Mouse (Mus musculus) heart, embryonic 14.5 days (tissue): ENCODE measurements at regions not wholly inside any gene's neighbourhood (a gene's known extent, or its start where the extent isn't known, plus 50 kb on each side); places are given as distances from the start of the nearest gene placed in this dataset.
"Not testable (repeated sequence)": the region's sequence is repeated elsewhere in the genome, so short reads cannot be mapped to it uniquely, and the experiment has no call there.

Experiments used
- ATAC-seq: fragments of 200-750 bp; cut with Nextera tagmentation; 2 replicates; pipeline ENCODE4 v1.8.0; 2017; ENCODE audit warnings: low read depth, moderate TSS enrichment; ENCODE audit not compliant: insufficient number of reproducible peaks, insufficient read depth, low FRiP score
- H3K27ac ChIP-seq, 2 experiments: fragments of 200-500 bp in 1 of 2; fragments of 300-500 bp in 1 of 2; sonication (generic) in 1 of 2; replicated peaks in 1 of 2; 2 replicates each; pipeline ENCODE4 v1.5.1; 2012 to 2014; ENCODE audit warnings: low read depth in 2 of 2, low read length in 2 of 2, control low read depth in 1 of 2, mild to moderate bottlenecking in 1 of 2, mixed read lengths in 1 of 2; ENCODE audit not compliant: control insufficient read depth in 1 of 2, insufficient read depth in 1 of 2
- H3K27me3 ChIP-seq: fragments of 300-500 bp; sonication (generic); 2 replicates; pipeline ENCODE4 v1.6.1; 2014; ENCODE audit warnings: mild to moderate bottlenecking, low read length, control low read depth; ENCODE audit not compliant: control insufficient read depth, insufficient read depth
- H3K36me3 ChIP-seq: fragments of 300-500 bp; sonication (generic); 2 replicates; pipeline ENCODE4 v1.6.1; 2014; ENCODE audit warnings: mild to moderate bottlenecking, control low read depth, low read length, mixed read lengths; ENCODE audit not compliant: control insufficient read depth, insufficient read depth
- H3K4me1 ChIP-seq, 2 experiments: fragments of 200-500 bp in 1 of 2; fragments of 300-500 bp in 1 of 2; sonication (generic) in 1 of 2; 2 replicates each; pipeline ENCODE4 v1.6.1; 2012 to 2014; ENCODE audit warnings: low read length in 2 of 2, control low read depth in 1 of 2, mixed read lengths in 1 of 2; ENCODE audit not compliant: control insufficient read depth in 2 of 2, insufficient read depth in 2 of 2
- H3K4me2 ChIP-seq: fragments of 300-500 bp; sonication (generic); 2 replicates; pipeline ENCODE4 v1.6.1; 2014; ENCODE audit warnings: mild to moderate bottlenecking, low read length
- H3K4me3 ChIP-seq, 2 experiments: fragments of 200-500 bp in 1 of 2; fragments of 300-500 bp in 1 of 2; sonication (generic) in 1 of 2; 2 replicates each; pipeline ENCODE4 v1.5.1; 2012 to 2014; ENCODE audit warnings: low read length in 2 of 2, mild to moderate bottlenecking in 2 of 2, control low read depth in 1 of 2, low read depth in 1 of 2, moderate library complexity in 1 of 2; ENCODE audit not compliant: control insufficient read depth in 1 of 2, insufficient read depth in 1 of 2
- H3K9ac ChIP-seq: fragments of 300-500 bp; sonication (generic); 2 replicates; pipeline ENCODE4 v1.6.1; 2014; ENCODE audit warnings: mild to moderate bottlenecking, low read length
- H3K9me3 ChIP-seq: fragments of 300-500 bp; sonication (generic); 2 replicates; pipeline ENCODE4 v1.6.1; 2016; ENCODE audit warnings: low read length, control low read depth; ENCODE audit not compliant: control insufficient read depth
- WGBS: fragments of 180-500 bp; shearing (Covaris S2); extraction: QIAGEN DNeasy Blood & Tissue Kit; methylation state at CpG from one replicate; pipeline ENCODE4 v1.1.7; 2014; 5-methylcytosine and 5-hydroxymethylcytosine counted together

DNA sequence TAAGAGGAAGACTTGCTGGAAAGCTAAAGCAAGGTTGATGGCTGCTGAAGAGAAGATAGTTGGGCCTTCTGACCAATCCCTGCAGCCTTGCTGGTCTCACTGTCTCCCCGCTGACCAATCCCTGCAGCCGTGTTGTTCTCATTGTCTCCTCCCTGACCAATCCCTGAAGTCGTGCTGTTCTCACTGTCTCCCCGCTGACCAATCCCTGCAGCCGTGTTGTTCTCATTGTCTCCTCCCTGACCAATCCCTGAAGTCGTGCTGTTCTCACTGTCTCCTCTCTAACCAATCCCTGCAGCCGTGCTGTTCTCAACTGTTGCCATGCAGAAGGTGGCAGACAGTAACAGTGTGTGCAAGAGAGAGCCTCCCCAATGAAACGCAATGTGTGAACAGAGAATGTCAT lies 142.6 kb upstream of the Rhobtb1 start:
- H3K4me3 ChIP-seq, H3K27ac ChIP-seq, ATAC-seq, H3K4me2 ChIP-seq, H3K9ac ChIP-seq, H3K27me3 ChIP-seq, H3K4me1 ChIP-seq, H3K9me3 ChIP-seq, H3K36me3 ChIP-seq: not testable (repeated sequence)
- 86% methylated on average over 8 of the region's 8 CpGs for WGBS

DNA sequence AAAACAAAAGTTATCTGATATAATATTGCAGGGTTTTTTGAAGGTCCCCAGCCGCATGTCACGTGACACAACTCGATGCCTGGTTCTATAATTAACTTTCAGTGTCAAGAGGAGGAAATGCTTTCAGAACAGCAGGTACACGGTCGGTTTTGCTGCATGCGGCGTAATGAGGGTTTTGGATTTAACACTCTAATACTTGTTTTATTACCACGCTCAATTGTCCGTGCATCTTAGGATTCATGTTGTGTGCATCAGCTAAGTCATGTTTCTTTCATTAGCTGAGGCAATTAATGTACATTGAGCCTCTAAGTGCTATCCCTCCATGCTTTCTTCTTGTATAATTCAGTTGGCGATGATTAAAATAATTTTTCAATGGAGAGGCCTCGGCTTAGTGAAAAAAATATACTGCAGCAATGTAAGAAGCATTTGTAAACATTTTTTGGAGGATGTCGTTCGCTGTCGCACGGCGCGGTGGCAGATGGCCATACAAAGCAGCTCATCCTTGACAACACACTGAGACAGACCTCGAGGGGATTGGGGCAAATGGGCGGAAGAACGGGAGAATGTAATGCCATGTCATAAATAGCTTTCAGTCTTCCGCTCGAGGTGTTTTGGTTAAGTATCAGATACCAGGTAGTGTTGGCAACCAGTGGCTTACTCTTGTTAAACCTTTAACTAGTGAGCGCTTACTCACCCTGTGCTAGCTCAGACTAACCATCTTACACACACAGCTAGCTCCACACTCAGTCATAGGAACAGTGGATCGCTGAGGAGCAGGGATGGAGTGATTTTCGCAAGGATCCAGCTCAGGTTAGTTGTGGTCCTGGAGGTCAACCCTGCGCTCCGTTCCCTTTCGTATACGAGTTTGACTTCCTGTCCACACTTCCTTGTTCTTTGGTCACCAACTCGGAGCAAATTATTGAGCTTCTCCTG lies 130.2 kb upstream of the Rhobtb1 start:
- H3K9me3 ChIP-seq, result no peaks in the 10 kb centered on the region
- H3K27ac ChIP-seq, result no peak overlapping the region
- no peaks in the 10 kb centered on the region for H3K27me3 ChIP-seq
- H3K4me2 ChIP-seq, result 0 out of 2 replicates have a peak overlapping the region, but pooled peaks have one; percentile 14
- 82% methylated on average over 30 of the region's 30 CpGs for WGBS
- no peaks in the 10 kb centered on the region for H3K36me3 ChIP-seq
- no peak for ATAC-seq
- H3K4me3 ChIP-seq, result no peak overlapping the region
- no peak overlapping the region for H3K9ac ChIP-seq
- H3K4me1 ChIP-seq, result no peaks in the 10 kb centered on the region

DNA sequence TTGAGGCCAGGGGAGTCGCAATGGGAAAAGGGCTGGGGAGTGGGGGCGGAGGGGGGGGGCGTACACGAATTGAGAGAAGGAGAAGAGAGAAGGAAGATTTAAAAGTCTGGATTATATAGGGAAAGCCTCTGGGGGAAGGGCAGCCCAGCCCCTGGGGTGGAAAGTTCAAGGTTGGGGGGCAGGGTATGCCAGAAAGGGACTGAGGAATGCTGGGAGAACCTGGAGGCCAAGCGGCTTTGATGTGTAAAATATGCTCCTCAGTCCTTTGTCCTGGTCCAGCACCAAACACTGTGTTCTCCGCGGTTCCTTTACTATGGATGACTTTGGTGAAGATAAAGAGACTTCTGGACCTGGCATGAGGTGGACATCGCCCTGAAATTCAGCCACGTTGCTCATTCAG lies 117.8 kb upstream of the Rhobtb1 start:
- no peak overlapping the region for H3K4me3 ChIP-seq
- H3K27me3 ChIP-seq, result no peaks in the 10 kb centered on the region
- H3K27ac ChIP-seq, result no peak overlapping the region
- no peaks in the 10 kb centered on the region for H3K9me3 ChIP-seq
- WGBS, result 69% methylated on average over 9 of the region's 9 CpGs
- no peak overlapping the region for H3K4me2 ChIP-seq
- no peaks in the 10 kb centered on the region for H3K4me1 ChIP-seq
- H3K36me3 ChIP-seq, result no peaks in the 10 kb centered on the region
- ATAC-seq, result no peak
- no peak overlapping the region for H3K9ac ChIP-seq

DNA sequence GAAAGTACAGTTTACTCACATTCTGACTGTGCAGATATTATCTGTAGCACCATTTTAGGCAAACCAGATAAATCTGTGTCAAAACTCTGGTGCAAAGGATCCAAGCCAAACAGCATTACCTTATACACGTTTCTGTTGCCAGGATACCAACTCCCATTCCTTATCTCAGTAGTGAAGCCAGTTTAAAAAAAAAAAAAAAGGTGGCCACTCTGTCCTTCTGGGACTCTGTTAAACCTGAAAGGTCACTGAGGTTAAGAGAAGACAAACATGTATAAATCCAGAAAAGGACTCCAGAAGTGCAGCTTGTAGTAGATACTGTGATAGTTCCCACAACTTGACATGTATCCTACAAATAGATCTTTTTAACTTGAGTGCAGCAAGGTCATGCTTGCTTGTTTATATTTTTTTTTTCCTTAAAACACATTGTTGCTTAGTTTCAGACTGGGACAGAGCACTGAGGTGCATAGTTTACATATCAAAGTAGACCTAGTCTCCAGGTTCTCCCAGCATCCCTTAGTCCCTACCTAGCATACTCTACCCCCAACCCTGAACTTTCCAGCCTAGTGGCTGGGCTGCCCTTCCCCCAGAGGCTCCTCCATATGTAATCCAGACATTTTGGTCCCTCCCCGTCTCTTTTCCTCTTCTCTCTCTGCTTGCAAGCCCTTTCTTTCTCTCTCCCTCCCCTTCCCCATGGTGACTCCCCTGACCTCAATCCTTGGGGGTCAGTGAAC lies 116.7 kb upstream of the Rhobtb1 start:
- 37% methylated on average over 2 of the region's 2 CpGs for WGBS
- no peaks in the 10 kb centered on the region for H3K27me3 ChIP-seq

DNA sequence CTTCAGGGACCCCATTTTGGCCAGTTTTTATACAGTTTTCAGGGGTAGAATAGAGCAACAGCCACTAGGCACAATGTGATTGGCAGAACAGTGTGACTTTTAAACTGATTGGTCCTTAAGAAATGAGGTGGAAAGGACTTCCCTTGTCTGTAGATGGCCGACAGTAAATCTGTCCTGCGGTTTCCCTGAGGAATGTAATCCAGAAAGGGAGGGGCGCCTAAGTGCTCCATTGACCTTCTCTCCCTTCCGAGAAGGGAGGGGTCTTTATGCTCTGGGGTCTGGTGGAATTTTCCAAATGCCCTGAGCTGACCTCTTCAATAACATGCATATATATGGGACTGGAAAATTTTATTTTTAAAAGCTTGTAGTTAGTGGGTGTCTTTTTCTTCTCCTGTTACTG lies 115.7 kb upstream of the Rhobtb1 start:
- H3K9me3 ChIP-seq, ATAC-seq, H3K27ac ChIP-seq, H3K36me3 ChIP-seq, H3K4me3 ChIP-seq, H3K9ac ChIP-seq, H3K4me1 ChIP-seq, H3K4me2 ChIP-seq, H3K27me3 ChIP-seq: not testable (repeated sequence)
- 78% methylated on average over 4 of the region's 4 CpGs for WGBS

More for the DNA sequence above, 116.7 kb upstream of the Rhobtb1 start:
- ATAC-seq, result no peak
- Histone ChIP-seq H3K36me3 (no peaks in the 10 kb centered on the region), H3K4me3 (no peak overlapping the region), H3K9ac (no peak overlapping the region), H3K4me2 (no peak overlapping the region), H3K9me3 (no peaks in the 10 kb centered on the region), H3K27ac (no peak overlapping the region), H3K4me1 (no peaks in the 10 kb centered on the region)

DNA sequence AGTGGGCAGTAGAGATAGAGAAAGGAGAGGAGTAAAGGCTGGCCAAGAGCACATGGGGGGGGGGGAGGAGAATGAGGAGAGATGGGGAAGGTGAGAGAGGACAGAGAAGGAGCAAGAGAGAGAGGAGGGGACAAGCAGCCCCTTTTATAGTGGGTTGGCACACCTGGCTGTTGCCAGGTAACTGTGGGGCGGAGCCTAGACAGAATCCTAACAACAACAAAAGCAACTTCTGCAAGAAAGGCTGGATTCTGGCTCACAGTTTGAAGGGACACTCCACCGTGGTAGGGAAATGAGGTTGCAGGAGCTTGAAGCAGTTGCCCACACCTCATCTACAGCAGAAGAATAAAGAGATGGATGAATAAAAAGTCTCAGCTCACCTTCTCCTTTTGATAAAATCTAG lies 115.1 kb upstream of the Rhobtb1 start:
- no peak for ATAC-seq
- H3K4me3 ChIP-seq, result no peak overlapping the region
- no peak overlapping the region for H3K4me2 ChIP-seq
- no peaks in the 10 kb centered on the region for H3K9me3 ChIP-seq
- H3K27ac ChIP-seq, result no peak overlapping the region
- no peaks in the 10 kb centered on the region for H3K36me3 ChIP-seq
- no peaks in the 10 kb centered on the region for H3K27me3 ChIP-seq
- WGBS, result 82% methylated on average over 2 of the region's 2 CpGs
- no peaks in the 10 kb centered on the region for H3K4me1 ChIP-seq
- H3K9ac ChIP-seq, result no peak overlapping the region

DNA sequence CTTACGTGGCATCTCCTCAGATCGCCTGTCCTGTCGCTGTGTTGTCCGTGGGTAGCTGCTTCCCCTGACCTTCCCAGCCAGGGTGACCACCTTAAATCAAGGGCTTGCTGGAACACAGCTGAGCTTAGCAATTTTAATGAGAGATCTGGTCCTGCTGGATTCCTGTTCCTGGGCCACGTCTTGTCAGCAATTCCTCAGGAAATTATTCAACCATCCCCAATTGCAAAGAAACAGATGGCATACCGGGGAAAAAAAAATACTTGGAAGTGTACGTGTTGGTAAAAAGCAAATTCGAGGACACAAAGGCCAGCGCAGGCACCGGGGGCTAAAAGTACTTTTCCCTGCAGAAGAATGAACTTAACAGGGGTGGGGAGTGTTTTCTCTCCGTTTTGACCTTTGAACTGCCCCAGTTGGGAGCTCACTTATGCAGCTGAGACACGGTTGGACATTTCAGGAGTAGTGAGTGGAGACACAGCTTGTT lies 107.0 kb upstream of the Rhobtb1 start:
- Histone ChIP-seq H3K27me3 (no peaks in the 10 kb centered on the region), H3K4me2 (no peak overlapping the region), H3K36me3 (no peaks in the 10 kb centered on the region), H3K9me3 (no peaks in the 10 kb centered on the region), H3K27ac (no peak overlapping the region), H3K9ac (no peak overlapping the region), H3K4me1 (no peaks in the 10 kb centered on the region; a peak in 1 of 4 replicates), H3K4me3 (no peak overlapping the region)
- WGBS, result 68% methylated on average over 12 of the region's 12 CpGs
- no peak for ATAC-seq
